Mouse (Mus musculus): ENCODE data around the gene Cds2.
A peak's percentile ranks its signal among the peaks of the same experiment; 100 is the strongest.

DNA sequence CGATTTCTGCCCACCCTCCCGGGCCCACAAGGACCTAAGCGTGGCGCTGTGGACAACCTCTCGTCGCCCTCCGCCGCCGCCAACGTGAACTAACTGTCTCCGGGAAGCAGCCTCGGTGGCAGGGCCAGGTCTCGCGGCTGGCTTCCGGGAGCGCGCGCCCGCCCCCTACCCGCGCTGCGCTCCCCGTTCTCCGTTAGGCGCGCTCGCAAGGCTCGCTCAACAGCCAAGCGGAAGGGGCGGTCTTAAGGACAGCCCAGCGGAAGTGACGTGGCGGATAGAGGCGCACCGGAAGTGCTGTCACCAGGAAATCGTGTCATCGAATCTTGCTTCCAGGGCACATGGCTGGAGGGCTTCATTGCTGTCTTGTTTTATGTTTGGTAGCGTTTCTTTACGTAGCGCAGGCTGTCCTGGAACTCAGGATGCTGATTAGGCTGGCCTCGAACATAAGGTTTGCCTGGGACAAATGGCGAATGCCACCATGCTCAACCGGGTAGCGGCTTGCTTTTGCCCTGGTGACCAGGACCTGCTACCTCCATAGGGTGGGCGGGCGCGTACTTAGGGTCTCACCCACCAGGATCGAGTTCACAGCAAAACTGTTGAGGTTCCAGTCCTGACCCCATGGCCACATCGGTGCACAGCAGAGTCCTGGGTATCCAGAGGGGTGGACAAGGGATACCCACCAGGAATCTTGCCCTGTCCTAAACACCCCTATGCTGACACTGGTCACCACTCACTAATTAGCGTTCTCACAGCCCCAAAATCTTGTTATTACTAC, 15.2 kb upstream of the Cds2 start, which contains the start of gene Tmem230:
- TF ChIP-seq CTCF (IDR thresholded peaks at IDR 0.05; ENCODE audit: insufficient read depth, low read length) (no peak), POLR2A (IDR thresholded peaks at IDR 0.05; ENCODE audit: borderline replicate concordance, extremely low read depth, low read depth, low read length) (peak; percentile 78)
